Mouse (Mus musculus) stomach, embryonic 15.5 days (tissue): ENCODE data around the gene Ipo7. TPM values are rescaled to one million over a fixed set of nuclear protein-coding genes. Genes with fewer than 3 reads are reported as not detected.

Experiments used
- ATAC-seq: fragments of 200-750 bp; cut with Nextera tagmentation; 2 replicates; pipeline ENCODE4 v1.8.0; 2017; ENCODE audit warnings: low read depth, moderate number of reproducible peaks, moderate TSS enrichment; ENCODE audit not compliant: insufficient read depth, low FRiP score
- H3K27ac ChIP-seq: fragments of 300-500 bp; sonication (generic); 2 replicates; pipeline ENCODE4 v1.5.1; 2015; ENCODE audit warnings: mild to moderate bottlenecking, inconsistent platforms
- H3K27me3 ChIP-seq: fragments of 300-500 bp; sonication (generic); replicated peaks from 2 replicates; pipeline ENCODE4 v1.6.1; 2015; ENCODE audit warnings: inconsistent platforms
- H3K36me3 ChIP-seq: fragments of 300-500 bp; sonication (generic); 2 replicates; pipeline ENCODE4 v1.6.1; 2015; ENCODE audit warnings: inconsistent platforms
- H3K4me1 ChIP-seq: fragments of 300-500 bp; sonication (generic); 2 replicates; pipeline ENCODE4 v1.6.1; 2015; ENCODE audit warnings: inconsistent platforms
- H3K4me2 ChIP-seq: fragments of 300-500 bp; sonication (generic); 2 replicates; pipeline ENCODE4 v1.6.1; 2015; ENCODE audit warnings: mild to moderate bottlenecking, inconsistent platforms
- H3K4me3 ChIP-seq: fragments of 300-500 bp; sonication (generic); replicated peaks from 2 replicates; pipeline ENCODE4 v1.5.1; 2015; ENCODE audit warnings: inconsistent platforms
- H3K9ac ChIP-seq: fragments of 300-500 bp; sonication (generic); 2 replicates; pipeline ENCODE4 v1.6.1; 2015; ENCODE audit warnings: inconsistent platforms
- H3K9me3 ChIP-seq: fragments of 300-500 bp; sonication (generic); 2 replicates; pipeline ENCODE4 v1.6.1; 2016; ENCODE audit warnings: inconsistent platforms
- whole genome bisulfite sequencing: fragments of 180-500 bp; shearing (Covaris S2); methylation state at CpG from one replicate; pipeline ENCODE4 v1.1.7; 2015; 5-methylcytosine and 5-hydroxymethylcytosine counted together
- polyA plus RNA-seq: library from polyadenylated mRNA; unstranded; fragments of >200 nt; fragmentation: Nextera tagmentation; extraction: Ambion mirVana; gene quantifications from 2 replicates; pipeline ENCODE4 v1.2.1, GENCODE M21; 2015

Ipo7 gene
- polyA plus RNA-seq, 1 experiment from 2014 or later, result 40.2 TPM

- 72% methylated on average over 4 of the region's 4 CpGs for WGBS
- H3K36me3 ChIP-seq, result no peaks in the 10 kb centered on the region
- no peak overlapping the region for H3K27ac ChIP-seq
- H3K4me3 ChIP-seq, result no peak overlapping the region
- H3K27me3 ChIP-seq, result no peaks in the 10 kb centered on the region
- no peaks in the 10 kb centered on the region for H3K9me3 ChIP-seq
- peaks cover 3% of the 10 kb centered on the region; the same call in 1 of the 2 replicates for H3K4me1 ChIP-seq
- no peak overlapping the region for H3K9ac ChIP-seq
- H3K4me2 ChIP-seq, result no peak overlapping the region
- ATAC-seq, result no peak
Measured at GRCm38 (mm10) chr7:109998388-109998787, 19.7 kb upstream of the Ipo7 start.

GRCm38 (mm10) chr7:110002092-110002491, 16.0 kb upstream of the Ipo7 start:
- Histone ChIP-seq H3K4me2 (no peak overlapping the region), H3K4me3 (no peak overlapping the region), H3K36me3 (no peaks in the 10 kb centered on the region), H3K27ac (no peak overlapping the region), H3K9ac (no peak overlapping the region), H3K4me1 (no peaks in the 10 kb centered on the region), H3K27me3 (no peaks in the 10 kb centered on the region), H3K9me3 (no peaks in the 10 kb centered on the region)
- no peak for ATAC-seq

GRCm38 (mm10) chr7:110002968-110003367, 15.1 kb upstream of the Ipo7 start:
- no peaks in the 10 kb centered on the region for H3K9me3 ChIP-seq
- no peak overlapping the region for H3K9ac ChIP-seq
- no peak overlapping the region for H3K27ac ChIP-seq
- peak overlapping the region; percentile 40; the same call in 1 of the 2 replicates for H3K4me2 ChIP-seq
- peak; percentile 58; the same call in 1 of the 2 replicates for ATAC-seq
- peak overlapping the region; percentile 8; the same call in 1 of the 2 replicates for H3K4me3 ChIP-seq
- no peaks in the 10 kb centered on the region for H3K36me3 ChIP-seq
- 8% methylated on average over 20 of the region's 20 CpGs for WGBS
- H3K4me1 ChIP-seq, result no peaks in the 10 kb centered on the region
- no peaks in the 10 kb centered on the region for H3K27me3 ChIP-seq

GRCm38 (mm10) chr7:110005976-110006375, 12.1 kb upstream of the Ipo7 start:
- no peak for ATAC-seq
- Histone ChIP-seq H3K27ac (no peak overlapping the region), H3K4me1 (no peaks in the 10 kb centered on the region), H3K9me3 (no peaks in the 10 kb centered on the region), H3K4me2 (no peak overlapping the region), H3K9ac (no peak overlapping the region), H3K4me3 (no peak overlapping the region), H3K36me3 (no peaks in the 10 kb centered on the region), H3K27me3 (no peaks in the 10 kb centered on the region)

- 74% methylated on average over 5 of the region's 5 CpGs for WGBS
- ATAC-seq, result no peak
- Histone ChIP-seq H3K27me3 (no peaks in the 10 kb centered on the region), H3K27ac (no peak overlapping the region), H3K9me3 (no peaks in the 10 kb centered on the region), H3K4me1 (no peaks in the 10 kb centered on the region), H3K4me3 (no peak overlapping the region), H3K9ac (no peak overlapping the region), H3K4me2 (no peak overlapping the region), H3K36me3 (no peaks in the 10 kb centered on the region)
Measured at GRCm38 (mm10) chr7:110006471-110007195, 11.4 kb upstream of the Ipo7 start.

GRCm38 (mm10) chr7:110008513-110008912, 9.6 kb upstream of the Ipo7 start:
- Histone ChIP-seq H3K27ac (no peak overlapping the region), H3K4me2 (no peak overlapping the region), H3K27me3 (no peaks in the 10 kb centered on the region), H3K36me3 (no peaks in the 10 kb centered on the region), H3K4me1 (no peaks in the 10 kb centered on the region), H3K4me3 (no peak overlapping the region), H3K9me3 (no peaks in the 10 kb centered on the region), H3K9ac (no peak overlapping the region)
- ATAC-seq, result no peak
- WGBS, result 89% methylated on average over 1 of the region's 1 CpGs

- H3K27ac ChIP-seq, result no peak overlapping the region
- WGBS, result 80% methylated on average over 6 of the region's 6 CpGs
- no peak overlapping the region for H3K4me2 ChIP-seq
- no peak overlapping the region for H3K4me3 ChIP-seq
- no peak for ATAC-seq
- H3K9ac ChIP-seq, result no peak overlapping the region
- H3K4me1 ChIP-seq, result no peaks in the 10 kb centered on the region
- H3K27me3 ChIP-seq, result no peaks in the 10 kb centered on the region
- H3K9me3 ChIP-seq, result no peaks in the 10 kb centered on the region
- H3K36me3 ChIP-seq, result no peaks in the 10 kb centered on the region
Measured at GRCm38 (mm10) chr7:110009084-110009483, 9.0 kb upstream of the Ipo7 start.

GRCm38 (mm10) chr7:110011417-110011816, 6.7 kb upstream of the Ipo7 start:
- Histone ChIP-seq H3K4me3 (no peak overlapping the region), H3K4me1 (no peaks in the 10 kb centered on the region), H3K4me2 (no peak overlapping the region), H3K36me3 (no peaks in the 10 kb centered on the region), H3K9me3 (no peaks in the 10 kb centered on the region), H3K27me3 (no peaks in the 10 kb centered on the region), H3K27ac (no peak overlapping the region), H3K9ac (no peak overlapping the region)
- 39% methylated on average over 1 of the region's 1 CpGs for WGBS
- ATAC-seq, result no peak

- ATAC-seq, result no peak
- no peaks in the 10 kb centered on the region for H3K27me3 ChIP-seq
- H3K27ac ChIP-seq, result no peak overlapping the region
- no peak overlapping the region for H3K4me2 ChIP-seq
- no peak overlapping the region for H3K4me3 ChIP-seq
- no peaks in the 10 kb centered on the region for H3K36me3 ChIP-seq
- H3K9ac ChIP-seq, result no peak overlapping the region
- no peaks in the 10 kb centered on the region for H3K9me3 ChIP-seq
- WGBS, result 75% methylated on average over 5 of the region's 5 CpGs
- no peaks in the 10 kb centered on the region for H3K4me1 ChIP-seq
Measured at GRCm38 (mm10) chr7:110014272-110014671, 3.8 kb upstream of the Ipo7 start.

GRCm38 (mm10) chr7:110018631-110019482, 783 bp downstream of the Ipo7 start:
- Histone ChIP-seq H3K36me3 (no peaks in the 10 kb centered on the region), H3K27me3 (no peaks in the 10 kb centered on the region), H3K4me2 (peak overlapping the region; percentile 71), H3K27ac (peak overlapping the region; percentile 94), H3K9me3 (no peaks in the 10 kb centered on the region), H3K4me1 (no peaks in the 10 kb centered on the region; the same call in 1 of the 2 replicates), H3K4me3 (peak overlapping the region; percentile 86), H3K9ac (peak overlapping the region; percentile 97)
- ATAC-seq, result peak; percentile 70
- under 1% methylated on average over 42 of the region's 42 CpGs for WGBS

GRCm38 (mm10) chr7:110023553-110023952, 5.5 kb downstream of the Ipo7 start:
- no peak for ATAC-seq
- Histone ChIP-seq H3K4me3 (no peak overlapping the region), H3K9me3 (no peaks in the 10 kb centered on the region), H3K9ac (no peak overlapping the region), H3K27ac (no peak overlapping the region), H3K27me3 (no peaks in the 10 kb centered on the region), H3K4me2 (no peak overlapping the region), H3K36me3 (peaks cover 8% of the 10 kb centered on the region; the same call in 1 of the 2 replicates), H3K4me1 (no peaks in the 10 kb centered on the region; the same call in 1 of the 2 replicates)
- 81% methylated on average over 1 of the region's 1 CpGs for WGBS

- Histone ChIP-seq H3K36me3 (peaks cover 8% of the 10 kb centered on the region; the same call in 1 of the 2 replicates), H3K27me3 (no peaks in the 10 kb centered on the region), H3K4me1 (no peaks in the 10 kb centered on the region), H3K4me3 (no peak overlapping the region), H3K9me3 (no peaks in the 10 kb centered on the region), H3K27ac (no peak overlapping the region), H3K4me2 (no peak overlapping the region), H3K9ac (no peak overlapping the region)
- WGBS, result 78% methylated on average over 2 of the region's 2 CpGs
- ATAC-seq, result no peak
Measured at GRCm38 (mm10) chr7:110026594-110026993, 8.5 kb downstream of the Ipo7 start.
